Mouse (Mus musculus) heart, postnatal 36 days (tissue): ENCODE data around the gene Gadd45gip1. TPM values are rescaled to one million over a fixed set of nuclear protein-coding genes. Genes with fewer than 3 reads are reported as not detected.

Source experiments
- microRNA-seq, 2 experiments: library from miRNA; unstranded; fragments of <30 nt; microRNA quantifications; one replicate each; pipeline ENCODE4 v1.2.0; 2021; ENCODE audit warnings: borderline number of aligned reads in 2 of 2
- total RNA-seq, 2 experiments: library from RNA; stranded (reverse); gene quantifications; 2 replicates each; pipeline ENCODE4 v1.2.3; 2021

Gadd45gip1 gene
- total RNA-seq, 2 experiments from 2014 or later: 28.5 to 29.5 TPM

Small RNAs within 50 kb of the gene (microRNA-seq; reads per million reads assigned to microRNA genes)
- gene Mir7069: 1.4 to 2.0 reads per million in 2 experiments

Other genes starting within 250 kb of the Gadd45gip1 start
- gene Ier2, start 168.7 kb upstream of the Gadd45gip1 start, total RNA-seq: 10 to 100 TPM; 12.6 to 16.5 TPM
- 10 to 100 TPM; 36.1 to 39.2 TPM for gene Trmt1, start 145.2 kb upstream of the Gadd45gip1 start, total RNA-seq
- gene Nacc1, start 143.7 kb upstream of the Gadd45gip1 start, total RNA-seq: 10 to 100 TPM; 27.3 to 30.1 TPM
- 1 to 10 TPM; 5.4 to 5.7 TPM for gene Lyl1, start 130.1 kb upstream of the Gadd45gip1 start, total RNA-seq
- gene G430095P16Rik, start 108.5 kb upstream of the Gadd45gip1 start, total RNA-seq: under 1 TPM in 1 of 2 experiments, not detected in 1; 0.44 TPM
- gene Nfix, start 31.2 kb upstream of the Gadd45gip1 start, total RNA-seq: 100 to 1,000 TPM; 279 to 296 TPM
- 1 to 10 TPM; 9.3 to 9.9 TPM for gene Dand5, start 8.7 kb upstream of the Gadd45gip1 start, total RNA-seq
- 10 to 100 TPM; 84.0 to 87.4 TPM for gene Rad23a, start 9.1 kb downstream of the Gadd45gip1 start, total RNA-seq
- 100 to 1,000 TPM; 337 to 380 TPM for gene Calr, start 15.4 kb downstream of the Gadd45gip1 start, total RNA-seq
- 10 to 100 TPM; 23.1 TPM for gene Farsa, start 25.5 kb downstream of the Gadd45gip1 start, total RNA-seq
- gene Syce2, start 40.6 kb downstream of the Gadd45gip1 start, total RNA-seq: 1 to 10 TPM; 3.8 to 4.1 TPM
- gene Gcdh, start 62.4 kb downstream of the Gadd45gip1 start, total RNA-seq: 10 to 100 TPM; 71.3 to 77.2 TPM
- gene Klf1, start 70.4 kb downstream of the Gadd45gip1 start, total RNA-seq: not detected
- 10 to 100 TPM in 1 of 2 experiments, 1 to 10 TPM in 1; 7.3 to 11.7 TPM for gene Dnase2a, start 77.0 kb downstream of the Gadd45gip1 start, total RNA-seq
- under 1 TPM; 0.11 to 0.14 TPM for gene Mast1, start 105.8 kb downstream of the Gadd45gip1 start, total RNA-seq
- not detected for gene Rtbdn, start 115.5 kb downstream of the Gadd45gip1 start, total RNA-seq
- gene Gm49661, start 137.9 kb downstream of the Gadd45gip1 start, total RNA-seq: 1 to 10 TPM in 1 of 2 experiments, not detected in 1; 1.0 TPM
- 100 to 1,000 TPM; 633 to 676 TPM for gene Prdx2, start 138.1 kb downstream of the Gadd45gip1 start, total RNA-seq
- gene Rnaseh2a, start 138.2 kb downstream of the Gadd45gip1 start, total RNA-seq: 10 to 100 TPM; 48.6 to 56.7 TPM
- gene Junb, start 147.2 kb downstream of the Gadd45gip1 start, total RNA-seq: 10 to 100 TPM; 14.9 to 26.9 TPM
- gene Hook2, start 159.1 kb downstream of the Gadd45gip1 start, total RNA-seq: 1 to 10 TPM; 2.7 to 2.9 TPM
- gene Best2, start 183.0 kb downstream of the Gadd45gip1 start, total RNA-seq: not detected
- gene Asna1, start 193.8 kb downstream of the Gadd45gip1 start, total RNA-seq: 10 to 100 TPM; 66.2 to 69.8 TPM
- gene Trir, start 195.3 kb downstream of the Gadd45gip1 start, total RNA-seq: 10 to 100 TPM; 80.7 to 84.2 TPM
- 10 to 100 TPM; 28.1 to 35.1 TPM for gene Tnpo2, start 205.4 kb downstream of the Gadd45gip1 start, total RNA-seq
- 1 to 10 TPM; 3.4 to 4.3 TPM for gene Fbxw9, start 228.5 kb downstream of the Gadd45gip1 start, total RNA-seq
- gene Gm5741, start 236.5 kb downstream of the Gadd45gip1 start, total RNA-seq: not detected
- gene Dhps, start 240.2 kb downstream of the Gadd45gip1 start, total RNA-seq: 10 to 100 TPM; 27.0 to 27.4 TPM
- gene Wdr83os, start 249.2 kb downstream of the Gadd45gip1 start, total RNA-seq: 10 to 100 TPM; 37.4 to 42.2 TPM
- gene Wdr83, start 249.8 kb downstream of the Gadd45gip1 start, total RNA-seq: 10 to 100 TPM; 33.3 to 34.2 TPM